Mouse (Mus musculus): ENCODE results near the gene Gmfg. TPM values are rescaled to one million over a fixed set of nuclear protein-coding genes. Genes with fewer than 3 reads are reported as not detected.
A peak's percentile ranks its signal among the peaks of the same experiment; 100 is the strongest.

Gene Gmfg
- polyA plus RNA-seq, 1 experiment from 2014 or later = 6.0 TPM

DNA sequence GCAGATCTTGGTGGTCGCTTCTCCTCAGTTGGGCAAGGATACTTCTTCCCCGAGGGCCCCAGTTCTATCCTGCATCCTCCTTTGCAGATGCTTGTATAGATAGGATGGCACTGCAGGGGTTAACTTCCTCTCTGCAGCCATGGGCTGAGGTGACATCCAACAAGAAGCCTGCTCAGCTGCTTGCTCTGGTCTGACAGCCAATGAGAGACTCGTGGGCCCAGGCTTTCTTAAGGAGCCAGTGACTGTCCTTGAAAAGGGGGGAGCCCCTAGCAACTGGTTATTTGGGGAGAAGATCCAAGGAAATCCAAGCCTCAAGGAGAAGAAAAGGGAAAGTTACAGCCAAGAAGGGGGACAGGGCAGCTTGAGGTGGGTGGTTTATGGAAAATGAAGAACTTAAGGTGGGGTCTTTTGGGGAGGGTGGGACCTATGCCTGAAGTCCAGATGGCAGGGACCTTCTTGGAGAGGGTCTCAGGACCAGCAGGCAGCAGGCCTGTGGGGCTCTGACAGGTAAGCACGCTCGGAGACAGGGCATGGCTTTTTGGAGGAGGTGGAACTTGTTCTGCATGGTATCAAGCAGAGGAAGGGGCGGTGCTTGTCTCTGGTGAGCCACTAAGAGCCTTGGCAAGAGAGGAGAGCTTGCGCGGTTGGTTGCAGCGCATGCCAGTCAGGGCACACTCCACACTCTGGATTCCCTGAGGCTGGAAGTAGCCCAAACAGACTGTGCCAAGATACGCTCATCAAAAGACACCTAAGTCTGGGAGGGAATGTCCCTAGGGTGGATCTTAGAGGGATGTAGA, 27.4 kb downstream of the Gmfg start:
- H3K4me3 ChIP-seq = peak overlapping the region; percentile 7
- H3K4me2 ChIP-seq = peak overlapping the region; percentile 29
- peaks cover 26% of the 10 kb centered on the region for H3K27me3 ChIP-seq
- 72% methylated on average over 10 of the region's 10 CpGs for WGBS
- H3K9ac ChIP-seq = peak overlapping the region; percentile 28; the same call in 1 of the 2 replicates
- peak; percentile 51; the same call in 1 of the 2 replicates for ATAC-seq (ENCODE audit: low read depth)
- H3K27ac ChIP-seq (replicated peaks) = peak overlapping the region; percentile 52; the same call in 1 of the 2 replicates
- H3K4me1 ChIP-seq (replicated peaks) = peaks cover 48% of the 10 kb centered on the region
- peaks cover 66% of the 10 kb centered on the region for H3K36me3 ChIP-seq
- H3K9me3 ChIP-seq = no peaks in the 10 kb centered on the region

DNA sequence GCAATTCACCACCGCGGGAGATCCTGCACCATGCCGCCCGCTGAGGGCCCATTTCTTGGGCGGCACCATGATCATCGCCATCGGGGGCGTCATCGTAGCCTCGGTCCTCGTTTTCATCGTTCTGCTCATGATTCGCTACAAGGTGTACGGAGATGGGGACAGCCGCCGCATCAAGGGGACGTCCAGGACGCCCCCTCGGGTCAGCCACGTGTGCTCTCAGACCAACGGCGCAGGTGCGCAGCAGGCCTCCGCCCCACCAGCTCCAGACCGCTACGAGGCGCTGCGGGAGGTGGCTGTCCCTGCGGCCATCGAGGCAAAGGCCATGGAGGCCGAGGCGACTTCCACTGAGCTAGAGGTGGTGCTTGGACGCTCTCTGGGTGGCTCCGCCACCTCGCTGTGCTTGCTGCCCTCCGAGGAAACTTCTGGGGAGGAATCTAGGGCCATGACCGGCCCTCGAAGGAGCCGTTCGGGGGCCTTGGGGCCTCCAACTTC, 29.5 kb downstream of the Gmfg start:
- 11% methylated on average over 40 of the region's 40 CpGs for WGBS
- Histone ChIP-seq H3K9me3 (no peaks in the 10 kb centered on the region), H3K4me2 (peak overlapping the region; percentile 62), H3K4me3 (peak overlapping the region; percentile 38), H3K36me3 (peaks cover 46% of the 10 kb centered on the region), H3K27ac (replicated peaks) (no peak overlapping the region), H3K9ac (peak overlapping the region; percentile 63), H3K4me1 (replicated peaks) (peaks cover 43% of the 10 kb centered on the region), H3K27me3 (peaks cover 26% of the 10 kb centered on the region)
- no peak for ATAC-seq (ENCODE audit: low read depth)

DNA sequence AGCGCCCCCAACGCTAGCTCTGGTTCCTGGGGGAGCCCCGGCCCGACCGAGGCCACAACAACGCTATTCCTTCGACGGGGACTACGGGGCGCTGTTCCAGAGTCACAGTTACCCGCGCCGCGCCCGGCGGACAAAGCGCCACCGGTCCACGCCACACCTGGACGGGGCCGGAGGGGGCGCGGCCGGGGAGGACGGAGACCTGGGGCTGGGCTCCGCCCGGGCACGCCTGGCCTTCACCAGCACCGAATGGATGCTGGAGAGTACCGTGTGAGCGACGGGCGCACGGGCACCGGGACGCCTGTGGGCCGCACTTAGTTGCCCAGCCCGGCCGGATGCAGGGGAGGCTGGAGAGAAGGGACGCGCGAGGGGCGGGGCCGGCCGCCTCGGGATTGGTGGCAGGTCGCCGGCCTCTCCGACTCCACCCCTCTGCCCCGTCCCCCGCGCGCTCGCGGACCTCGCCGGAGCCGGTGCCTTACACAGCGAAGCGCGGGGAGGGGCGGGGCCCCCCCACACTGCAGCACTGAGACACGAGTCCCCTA, 30.0 kb downstream of the Gmfg start:
- Histone ChIP-seq H3K9me3 (no peaks in the 10 kb centered on the region), H3K4me1 (replicated peaks) (peaks cover 42% of the 10 kb centered on the region), H3K4me2 (peak overlapping the region; percentile 62), H3K9ac (peak overlapping the region; percentile 63), H3K36me3 (peaks cover 40% of the 10 kb centered on the region), H3K4me3 (peak overlapping the region; percentile 38), H3K27ac (replicated peaks) (no peak overlapping the region), H3K27me3 (peaks cover 26% of the 10 kb centered on the region)
- ATAC-seq (ENCODE audit: low read depth) = peak; percentile 34; the same call in 1 of the 2 replicates
- WGBS = 3% methylated on average over 58 of the region's 63 CpGs

DNA sequence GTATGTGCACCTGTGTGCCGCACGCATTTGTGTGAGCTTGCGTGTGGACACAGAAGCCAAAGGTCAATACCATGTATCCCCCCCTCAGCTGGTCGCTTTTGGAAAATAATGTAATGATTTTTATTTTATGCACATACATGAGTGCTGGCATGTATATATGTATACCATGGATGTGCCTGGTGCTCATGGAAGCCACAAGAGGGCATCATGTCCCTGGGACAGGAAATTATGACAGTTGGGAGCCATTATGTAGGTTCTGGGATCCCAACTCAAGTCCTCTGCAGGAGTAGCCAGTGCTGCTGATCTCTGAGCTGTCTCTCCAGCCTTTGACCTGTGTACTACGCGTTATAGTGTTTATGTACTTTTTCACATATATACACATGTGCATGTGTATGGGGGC, 38.9 kb downstream of the Gmfg start:
- Histone ChIP-seq H3K4me3 (no peak overlapping the region), H3K27me3 (0 out of 2 replicates have a peak, but pooled peaks cover 6% of the 10 kb centered on the region), H3K4me2 (no peak overlapping the region), H3K9me3 (no peaks in the 10 kb centered on the region), H3K36me3 (no peaks in the 10 kb centered on the region), H3K4me1 (replicated peaks) (no peaks in the 10 kb centered on the region), H3K27ac (replicated peaks) (no peak overlapping the region), H3K9ac (no peak overlapping the region)
- ATAC-seq (ENCODE audit: low read depth) = no peak
- 89% methylated on average over 6 of the region's 6 CpGs for WGBS

DNA sequence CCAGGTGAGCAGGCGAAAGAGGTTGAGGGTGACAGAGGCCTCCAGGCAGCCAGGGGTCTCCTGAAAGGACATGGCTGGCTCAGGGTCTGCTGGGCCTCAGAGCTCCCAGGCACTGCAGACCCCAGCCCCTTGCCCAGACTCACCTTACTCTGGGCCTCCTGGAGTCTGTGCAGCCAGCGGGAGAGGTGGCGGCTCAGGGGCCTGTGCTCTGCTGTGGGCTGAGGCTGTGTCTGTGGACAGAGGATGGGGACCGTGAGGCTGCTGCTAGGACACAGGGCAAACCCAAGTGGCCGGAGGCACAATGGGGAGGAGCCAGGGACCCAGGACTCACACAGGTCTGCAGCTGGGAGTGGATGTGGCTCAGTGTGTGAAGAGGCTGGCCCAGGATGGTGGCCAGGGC, 40.1 kb downstream of the Gmfg start:
- H3K4me2 ChIP-seq = no peak overlapping the region
- H3K27me3 ChIP-seq = 0 out of 2 replicates have a peak, but pooled peaks cover 6% of the 10 kb centered on the region
- no peaks in the 10 kb centered on the region for H3K36me3 ChIP-seq
- 92% methylated on average over 5 of the region's 5 CpGs for WGBS
- no peak overlapping the region for H3K9ac ChIP-seq
- H3K4me3 ChIP-seq = no peak overlapping the region
- no peaks in the 10 kb centered on the region for H3K9me3 ChIP-seq
- no peak overlapping the region for H3K27ac ChIP-seq (replicated peaks)
- no peaks in the 10 kb centered on the region for H3K4me1 ChIP-seq (replicated peaks)
- no peak for ATAC-seq (ENCODE audit: low read depth)

- ATAC-seq (ENCODE audit: low read depth) = no peak; the same call in 1 of the 2 replicates
- H3K9me3 ChIP-seq = no peaks in the 10 kb centered on the region
- no peaks in the 10 kb centered on the region for H3K4me1 ChIP-seq (replicated peaks)
- H3K4me2 ChIP-seq = no peak overlapping the region
- no peaks in the 10 kb centered on the region for H3K36me3 ChIP-seq
- WGBS = 16% methylated on average over 8 of the region's 8 CpGs
- H3K9ac ChIP-seq = no peak overlapping the region
- H3K27ac ChIP-seq (replicated peaks) = no peak overlapping the region
- no peak overlapping the region for H3K4me3 ChIP-seq
- 0 out of 2 replicates have a peak, but pooled peaks cover 2% of the 10 kb centered on the region for H3K27me3 ChIP-seq
Observed at GRCm38 (mm10) chr7:28478854-28479253, 41.6 kb downstream of the Gmfg start.

DNA sequence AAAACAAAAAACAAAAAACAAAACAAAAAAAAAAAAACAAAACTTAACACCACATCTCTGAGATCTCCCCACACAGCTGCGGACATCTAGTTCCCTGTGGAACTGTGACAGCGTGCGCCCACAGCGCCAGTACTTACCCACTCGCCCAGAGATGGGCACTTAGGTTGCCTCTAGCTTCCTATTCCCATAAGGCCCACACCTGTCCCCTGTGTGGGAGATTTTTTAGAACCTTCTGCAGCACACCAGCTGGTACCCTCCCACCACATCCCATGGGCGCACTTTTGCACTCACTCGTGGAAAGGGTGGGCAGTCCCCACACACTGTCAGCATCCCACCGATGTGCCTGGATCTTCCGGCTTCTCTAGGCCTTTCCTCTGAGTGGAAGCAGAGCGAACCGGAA, 45.6 kb downstream of the Gmfg start:
- ATAC-seq (ENCODE audit: low read depth) = no peak
- H3K4me2 ChIP-seq = no peak overlapping the region
- WGBS = 76% methylated on average over 11 of the region's 11 CpGs

GRCm38 (mm10) chr7:28484192-28484591, 46.9 kb downstream of the Gmfg start:
- Histone ChIP-seq H3K4me3 (no peak overlapping the region), H3K27me3 (peaks cover 25% of the 10 kb centered on the region), H3K27ac (replicated peaks) (no peak overlapping the region), H3K4me1 (replicated peaks) (peaks cover 9% of the 10 kb centered on the region), H3K9me3 (no peaks in the 10 kb centered on the region), H3K9ac (no peak overlapping the region), H3K4me2 (no peak overlapping the region), H3K36me3 (no peaks in the 10 kb centered on the region)
- ATAC-seq (ENCODE audit: low read depth) = no peak
- WGBS = 14% methylated on average over 4 of the region's 4 CpGs

More for the DNA sequence above, 45.6 kb downstream of the Gmfg start:
- Histone ChIP-seq H3K4me3 (no peak overlapping the region), H3K9me3 (no peaks in the 10 kb centered on the region), H3K27me3 (peaks cover 13% of the 10 kb centered on the region), H3K4me1 (replicated peaks) (peaks cover 3% of the 10 kb centered on the region), H3K9ac (no peak overlapping the region), H3K36me3 (no peaks in the 10 kb centered on the region), H3K27ac (replicated peaks) (no peak overlapping the region)

GRCm38 (mm10) chr7:28488030-28488491, 50.8 kb downstream of the Gmfg start:
- H3K9ac ChIP-seq = peak overlapping the region; percentile 19; the same call in 1 of the 2 replicates

DNA sequence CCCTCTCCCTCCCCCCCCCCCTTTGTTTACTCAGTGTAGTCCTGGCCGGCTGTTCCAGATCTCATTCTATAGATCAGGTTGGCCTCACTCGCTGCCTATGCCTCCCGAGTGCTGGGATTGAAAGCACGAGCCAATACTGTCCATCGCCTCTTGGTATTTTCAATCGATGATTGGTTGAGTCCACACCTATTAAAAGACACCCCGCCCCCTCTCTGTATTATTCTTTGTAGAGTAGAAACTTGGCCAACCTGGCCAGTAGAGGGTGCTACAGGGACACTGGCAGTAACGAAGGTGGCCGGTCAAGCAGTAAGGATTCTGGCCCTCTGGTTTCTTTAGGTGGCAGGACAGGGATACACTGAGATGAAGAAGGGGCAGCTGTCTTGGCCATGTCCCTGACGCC, 53.2 kb downstream of the Gmfg start:
- H3K27ac ChIP-seq (replicated peaks) = no peak overlapping the region
- peaks cover 12% of the 10 kb centered on the region for H3K4me1 ChIP-seq (replicated peaks)
- H3K27me3 ChIP-seq = peaks cover 25% of the 10 kb centered on the region
- no peaks in the 10 kb centered on the region for H3K36me3 ChIP-seq
- H3K9ac ChIP-seq = no peak overlapping the region
- 4% methylated on average over 10 of the region's 10 CpGs for WGBS
- H3K4me2 ChIP-seq = peak overlapping the region; percentile 16; the same call in 1 of the 2 replicates
- ATAC-seq (ENCODE audit: low read depth) = no peak
- no peak overlapping the region for H3K4me3 ChIP-seq
- no peaks in the 10 kb centered on the region for H3K9me3 ChIP-seq

More at GRCm38 (mm10) chr7:28488030-28488491, 50.8 kb downstream of the Gmfg start:
- Histone ChIP-seq H3K27me3 (peaks cover 25% of the 10 kb centered on the region), H3K27ac (replicated peaks) (no peak overlapping the region), H3K36me3 (no peaks in the 10 kb centered on the region), H3K9me3 (no peaks in the 10 kb centered on the region), H3K4me3 (peak overlapping the region; percentile 18), H3K4me1 (replicated peaks) (peaks cover 9% of the 10 kb centered on the region), H3K4me2 (peak overlapping the region; percentile 49)
- WGBS = 4% methylated on average over 16 of the region's 16 CpGs
- ATAC-seq (ENCODE audit: low read depth) = no peak

DNA sequence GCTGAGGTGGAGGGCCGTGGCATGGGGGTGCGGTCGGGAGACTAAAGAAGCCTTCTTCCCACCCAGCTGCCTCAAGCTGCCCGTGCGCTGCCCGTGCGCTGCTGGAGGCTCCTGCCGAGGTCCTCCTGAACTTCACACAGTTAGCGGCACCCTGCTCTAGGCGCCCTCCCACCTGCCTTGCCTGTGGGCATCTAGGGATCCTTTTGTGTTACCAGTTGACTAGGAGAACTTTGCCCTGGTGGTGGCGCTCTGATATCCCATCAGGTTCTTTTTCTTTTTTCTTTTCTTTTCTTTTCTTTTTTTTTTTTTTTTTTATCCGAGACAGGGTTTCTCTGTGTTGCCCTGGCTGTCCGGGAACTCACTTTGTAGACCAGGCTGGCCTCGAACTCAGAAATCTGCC, 53.7 kb downstream of the Gmfg start:
- no peak for ATAC-seq (ENCODE audit: low read depth)
- Histone ChIP-seq H3K4me1 (replicated peaks) (peaks cover 15% of the 10 kb centered on the region), H3K9me3 (no peaks in the 10 kb centered on the region), H3K9ac (no peak overlapping the region), H3K4me2 (peak overlapping the region; percentile 16; the same call in 1 of the 2 replicates), H3K36me3 (no peaks in the 10 kb centered on the region), H3K27ac (replicated peaks) (no peak overlapping the region), H3K4me3 (no peak overlapping the region), H3K27me3 (peaks cover 25% of the 10 kb centered on the region)
- WGBS = 32% methylated on average over 14 of the region's 14 CpGs

- WGBS = 85% methylated on average over 8 of the region's 8 CpGs
- Histone ChIP-seq H3K9ac (no peak overlapping the region), H3K27ac (replicated peaks) (no peak overlapping the region), H3K36me3 (no peaks in the 10 kb centered on the region), H3K4me1 (replicated peaks) (peaks cover 15% of the 10 kb centered on the region), H3K9me3 (no peaks in the 10 kb centered on the region), H3K4me3 (no peak overlapping the region), H3K27me3 (peaks cover 17% of the 10 kb centered on the region), H3K4me2 (no peak overlapping the region)
- no peak for ATAC-seq (ENCODE audit: low read depth)
Observed at GRCm38 (mm10) chr7:28492310-28492709, 55.1 kb downstream of the Gmfg start.

Data from neural tube, embryonic 13.5 days (tissue).